Mouse (Mus musculus): Measurements from ENCODE around the gene Plin3. TPM values are rescaled to one million over a fixed set of nuclear protein-coding genes. Genes with fewer than 3 reads are reported as not detected.
A peak's percentile ranks its signal among the peaks of the same experiment; 100 is the strongest.

The Plin3 gene
- polyA plus RNA-seq, 1 experiment from 2014 or later = 12.3 TPM

MicroRNA genes within 50 kb of the gene (microRNA counts, 519-probe panel; counts per million panel counts)
- microRNA mmu-miR-7b = 2,646 counts per million, percentile 79 among the panel's probes with 10 or more counts

Small RNA genes within 50 kb of the gene (microRNA-seq; reads per million reads assigned to microRNA genes)
- 3,671 reads per million, percentile 88 among the genes with 10 or more reads in this experiment for gene Mir7b

Other genes with a start within 250 kb of the Plin3 start
- 84.0 and 88.5 TPM in 2 replicates for gene Ubxn6, start 217.8 kb downstream of the Plin3 start, polyA plus RNA-seq (2015; fragmentation: Nextera tagmentation; extraction: Ambion mirVana)
- gene Hdgfl2, start 213.2 kb downstream of the Plin3 start, polyA plus RNA-seq (2015; fragmentation: Nextera tagmentation; extraction: Ambion mirVana) = 140 and 148 TPM in 2 replicates
- gene Plin4, start 183.1 kb downstream of the Plin3 start, polyA plus RNA-seq (2015; fragmentation: Nextera tagmentation; extraction: Ambion mirVana) = 0.05 and 0.15 TPM in 2 replicates
- 1.2 and 2.8 TPM in 2 replicates for gene Plin5, start 175.3 kb downstream of the Plin3 start, polyA plus RNA-seq (2015; fragmentation: Nextera tagmentation; extraction: Ambion mirVana)
- gene Lrg1, start 170.9 kb downstream of the Plin3 start, polyA plus RNA-seq (2015; fragmentation: Nextera tagmentation; extraction: Ambion mirVana) = 0.25 and 0.30 TPM in 2 replicates
- gene Sema6b, start 152.5 kb downstream of the Plin3 start, polyA plus RNA-seq (2015; fragmentation: Nextera tagmentation; extraction: Ambion mirVana) = 13.2 and 14.4 TPM in 2 replicates
- gene Tnfaip8l1, start 130.4 kb downstream of the Plin3 start, polyA plus RNA-seq (2015; fragmentation: Nextera tagmentation; extraction: Ambion mirVana) = 10.5 and 10.8 TPM in 2 replicates
- 65.7 and 71.5 TPM in 2 replicates for gene Mydgf, start 109.0 kb downstream of the Plin3 start, polyA plus RNA-seq (2015; fragmentation: Nextera tagmentation; extraction: Ambion mirVana)
- gene Dpp9, start 74.0 kb downstream of the Plin3 start, polyA plus RNA-seq (2015; fragmentation: Nextera tagmentation; extraction: Ambion mirVana) = 24.2 and 25.4 TPM in 2 replicates
- 15.5 and 18.2 TPM in 2 replicates for gene Fem1a, start 36.1 kb downstream of the Plin3 start, polyA plus RNA-seq (2015; fragmentation: Nextera tagmentation; extraction: Ambion mirVana)
- gene Ticam1, start 16.1 kb downstream of the Plin3 start, polyA plus RNA-seq (2015; fragmentation: Nextera tagmentation; extraction: Ambion mirVana) = 1.3 TPM in 2 replicates
- gene Arrdc5, start 7.4 kb upstream of the Plin3 start, polyA plus RNA-seq (2015; fragmentation: Nextera tagmentation; extraction: Ambion mirVana) = not detected in 2 replicates
- gene Uhrf1, start 10.4 kb upstream of the Plin3 start, polyA plus RNA-seq (2015; fragmentation: Nextera tagmentation; extraction: Ambion mirVana) = 11.6 and 15.6 TPM in 2 replicates
- gene Kdm4b, start 33.2 kb upstream of the Plin3 start, polyA plus RNA-seq (2015; fragmentation: Nextera tagmentation; extraction: Ambion mirVana) = 63.7 and 75.3 TPM in 2 replicates
- 293 and 299 TPM in 2 replicates for gene Ptprs, start 183.6 kb upstream of the Plin3 start, polyA plus RNA-seq (2015; fragmentation: Nextera tagmentation; extraction: Ambion mirVana)
- gene Znrf4, start 219.6 kb upstream of the Plin3 start, polyA plus RNA-seq (2015; fragmentation: Nextera tagmentation; extraction: Ambion mirVana) = not detected in 2 replicates

Data from midbrain, embryonic 16.5 days (tissue).